Comparison of ENCODE assay signal across 26 mouse cellular contexts in genomic region chr11:96891784-96892527, GRCm38 (mm10). TPM values are rescaled to one million over a fixed set of nuclear protein-coding genes. Genes with fewer than 3 reads are reported as not detected.
DNase-seq lines count a peak whose midpoint lies in the region; ATAC-seq and TF ChIP-seq lines count a peak whose summit lies in the region.
"Had no signal": no experiment of that assay in that cellular context is flagged by ENCODE, and none has a peak within 500 bp of the region (broad histone marks: within the 10 kb centered on the region; RNA-seq: fewer than 3 reads in every experiment).

No protein-coding gene starts in this region.

- ATAC-seq in forebrain, postnatal 0 days = no peak
- ATAC-seq in hindbrain, embryonic 11.5 days (ENCODE audit: low FRiP score) = peak; percentile 22; the same call in 1 of the 2 replicates
- ATAC-seq in hindbrain, embryonic 14.5 days (ENCODE audit: low FRiP score) = no peak
- no peak for ATAC-seq in neural tube, embryonic 15.5 days (ENCODE audit: low FRiP score)
- no peak for ATAC-seq in neural tube, embryonic 11.5 days (ENCODE audit: insufficient read depth, low FRiP score, low TSS enrichment)
- ATAC-seq: forebrain, embryonic 13.5 days; inflammation-experienced regulatory T-cells, adult 6 months had no signal

- TF ChIP-seq CTCF in forebrain, postnatal 0 days (IDR thresholded peaks at IDR 0.05; ENCODE audit: low read depth) = no peak

- H3K9ac ChIP-seq in forebrain, postnatal 0 days = no peak overlapping the region
- H3K9ac ChIP-seq in hindbrain, embryonic 11.5 days (ENCODE audit: low read depth, low read length) = peak overlapping the region; percentile 44; the same call in 1 of the 2 replicates
- no peak overlapping the region for H3K9ac ChIP-seq in hindbrain, embryonic 14.5 days
- no peak overlapping the region for H3K9ac ChIP-seq in neural tube, embryonic 15.5 days (replicated peaks)
- H3K9ac ChIP-seq in neural tube, embryonic 11.5 days (ENCODE audit: low read length) = no peak overlapping the region
- H3K9ac ChIP-seq: forebrain, embryonic 13.5 days; heart, embryonic 12.5 days; neural tube, embryonic 13.5 days had no signal

- 65% methylated on average over 14 of the region's 14 CpGs for WGBS in forebrain, embryonic 10.5 days
- WGBS in forebrain, postnatal 0 days = 65% methylated on average over 14 of the region's 14 CpGs
- WGBS in hindbrain, embryonic 11.5 days = 21% methylated on average over 14 of the region's 14 CpGs
- 27% methylated on average over 14 of the region's 14 CpGs for WGBS in hindbrain, embryonic 14.5 days
- WGBS in neural tube, embryonic 15.5 days = 31% methylated on average over 14 of the region's 14 CpGs
- 14% methylated on average over 14 of the region's 14 CpGs for WGBS in neural tube, embryonic 11.5 days

- no peak for DNase-seq in forebrain, embryonic 10.5 days (ENCODE audit: extremely low spot score, low spot score)
- no peak for DNase-seq in forebrain, postnatal 0 days
- peak; percentile 59 for DNase-seq in hindbrain, embryonic 11.5 days (ENCODE audit: low spot score)
- no peak for DNase-seq in hindbrain, embryonic 14.5 days (ENCODE audit: low spot score)
- DNase-seq in neural tube, embryonic 10.5 days (ENCODE audit: extremely low spot score, low spot score) = peak; percentile 78
- peak; percentile 57 for DNase-seq in neural tube, embryonic 11.5 days (ENCODE audit: low spot score)
- DNase-seq in lung, postnatal 36 days = no peak
- DNase-seq: adrenal gland, postnatal 14 days; cerebellum, adult 2 months; cerebellum, postnatal 25 days; gastrocnemius, adult 2 months; heart, postnatal 10 days; kidney, adult 18-20 months; kidney, postnatal 10 days; lung, adult 18-20 months; lung, postnatal 10 days; thymus, postnatal 25 days had no signal

- no peaks in the 10 kb centered on the region for H3K27me3 ChIP-seq in forebrain, embryonic 10.5 days (ENCODE audit: poor library complexity, severe bottlenecking)
- no peaks in the 10 kb centered on the region for H3K27me3 ChIP-seq in forebrain, postnatal 0 days (ENCODE audit: insufficient read depth, low read length)
- H3K27me3 ChIP-seq in hindbrain, embryonic 11.5 days (ENCODE audit: control insufficient read depth, insufficient read depth, low read length) = no peaks in the 10 kb centered on the region
- no peaks in the 10 kb centered on the region for H3K27me3 ChIP-seq in hindbrain, embryonic 14.5 days (ENCODE audit: control insufficient read depth, insufficient read depth, low read length)
- H3K27me3 ChIP-seq in neural tube, embryonic 15.5 days (replicated peaks) = no peaks in the 10 kb centered on the region
- H3K27me3 ChIP-seq in neural tube, embryonic 11.5 days (ENCODE audit: control insufficient read depth, insufficient read depth, low read length) = no peaks in the 10 kb centered on the region
- H3K27me3 ChIP-seq: forebrain, embryonic 13.5 days; heart, embryonic 12.5 days; neural tube, embryonic 13.5 days had no signal

- H3K4me2 ChIP-seq in forebrain, postnatal 0 days (ENCODE audit: low read depth) = no peak overlapping the region
- no peak overlapping the region for H3K4me2 ChIP-seq in hindbrain, embryonic 11.5 days (replicated peaks; ENCODE audit: low read depth, low read length)
- no peak overlapping the region for H3K4me2 ChIP-seq in hindbrain, embryonic 14.5 days (replicated peaks)
- no peak overlapping the region for H3K4me2 ChIP-seq in neural tube, embryonic 15.5 days
- no peak overlapping the region for H3K4me2 ChIP-seq in neural tube, embryonic 11.5 days (ENCODE audit: low read depth)
- H3K4me2 ChIP-seq: forebrain, embryonic 13.5 days; heart, embryonic 12.5 days; liver, embryonic 11.5 days; neural tube, embryonic 13.5 days had no signal

- H3K9me3 ChIP-seq in forebrain, embryonic 10.5 days = 0 out of 2 replicates have a peak, but pooled peaks cover 6% of the 10 kb centered on the region
- no peaks in the 10 kb centered on the region for H3K9me3 ChIP-seq in forebrain, postnatal 0 days (ENCODE audit: low read length)
- H3K9me3 ChIP-seq in hindbrain, embryonic 11.5 days (ENCODE audit: control insufficient read depth, low read length) = no peaks in the 10 kb centered on the region
- no peaks in the 10 kb centered on the region for H3K9me3 ChIP-seq in hindbrain, embryonic 14.5 days (ENCODE audit: control insufficient read depth, low read length)
- no peaks in the 10 kb centered on the region for H3K9me3 ChIP-seq in neural tube, embryonic 15.5 days (replicated peaks)
- no peaks in the 10 kb centered on the region for H3K9me3 ChIP-seq in neural tube, embryonic 11.5 days (ENCODE audit: control insufficient read depth, low read length)
- H3K9me3 ChIP-seq: heart, embryonic 12.5 days; neural tube, embryonic 13.5 days had no signal

- H3K4me1 ChIP-seq in forebrain, embryonic 10.5 days = peaks cover 43% of the 10 kb centered on the region
- no peaks in the 10 kb centered on the region for H3K4me1 ChIP-seq in forebrain, postnatal 0 days (ENCODE audit: insufficient read depth)
- H3K4me1 ChIP-seq in hindbrain, embryonic 11.5 days (replicated peaks; ENCODE audit: control insufficient read depth, insufficient read depth, low read length) = peaks cover 14% of the 10 kb centered on the region
- H3K4me1 ChIP-seq in hindbrain, embryonic 14.5 days (replicated peaks; ENCODE audit: control insufficient read depth, insufficient read depth, low read length) = peaks cover 18% of the 10 kb centered on the region
- H3K4me1 ChIP-seq in neural tube, embryonic 15.5 days = peaks cover 25% of the 10 kb centered on the region
- peaks cover 36% of the 10 kb centered on the region for H3K4me1 ChIP-seq in neural tube, embryonic 11.5 days (ENCODE audit: control insufficient read depth, insufficient read depth, low read length)
- H3K4me1 ChIP-seq: heart, embryonic 12.5 days had no signal

- peak overlapping the region; percentile 81 for H3K27ac ChIP-seq in forebrain, embryonic 10.5 days
- no peak overlapping the region for H3K27ac ChIP-seq in forebrain, postnatal 0 days (ENCODE audit: low read depth, low read length)
- H3K27ac ChIP-seq in hindbrain, embryonic 11.5 days (ENCODE audit: low read depth, low read length) = peak overlapping the region; percentile 96
- H3K27ac ChIP-seq in hindbrain, embryonic 14.5 days = no peak overlapping the region
- no peak overlapping the region for H3K27ac ChIP-seq in neural tube, embryonic 15.5 days (replicated peaks)
- H3K27ac ChIP-seq in neural tube, embryonic 11.5 days (ENCODE audit: low read depth, low read length) = peak overlapping the region; percentile 85
- H3K27ac ChIP-seq: gastrocnemius, adult 2 months had no signal

- no peaks in the 10 kb centered on the region for H3K36me3 ChIP-seq in forebrain, embryonic 10.5 days (replicated peaks)
- no peaks in the 10 kb centered on the region for H3K36me3 ChIP-seq in forebrain, postnatal 0 days (ENCODE audit: insufficient read depth)
- no peaks in the 10 kb centered on the region for H3K36me3 ChIP-seq in hindbrain, embryonic 11.5 days (ENCODE audit: control insufficient read depth, insufficient read depth, low read length)
- no peaks in the 10 kb centered on the region for H3K36me3 ChIP-seq in hindbrain, embryonic 14.5 days (replicated peaks; ENCODE audit: control insufficient read depth, insufficient read depth)
- H3K36me3 ChIP-seq in neural tube, embryonic 15.5 days = no peaks in the 10 kb centered on the region
- no peaks in the 10 kb centered on the region for H3K36me3 ChIP-seq in neural tube, embryonic 11.5 days (ENCODE audit: control insufficient read depth, insufficient read depth, low read length)
- H3K36me3 ChIP-seq: heart, embryonic 12.5 days; neural tube, embryonic 13.5 days had no signal

- no peak overlapping the region for H3K4me3 ChIP-seq in forebrain, embryonic 10.5 days
- H3K4me3 ChIP-seq in forebrain, postnatal 0 days (ENCODE audit: low read depth, low read length) = no peak overlapping the region
- H3K4me3 ChIP-seq in hindbrain, embryonic 11.5 days (ENCODE audit: low read depth, low read length) = no peak overlapping the region
- no peak overlapping the region for H3K4me3 ChIP-seq in hindbrain, embryonic 14.5 days (replicated peaks; ENCODE audit: low read length)
- H3K4me3 ChIP-seq in neural tube, embryonic 15.5 days (replicated peaks) = no peak overlapping the region
- H3K4me3 ChIP-seq in neural tube, embryonic 11.5 days (ENCODE audit: low read depth, low read length) = no peak overlapping the region
- H3K4me3 ChIP-seq: forebrain, embryonic 13.5 days; gastrocnemius, adult 2 months; heart, embryonic 12.5 days; neural tube, embryonic 13.5 days had no signal

RNA-seq across cellular contexts. Expression of gene Cdk5rap3, which starts 24.3 kb away (rescaled TPM):
- 107 and 111 TPM in 2 replicates for polyA plus RNA-seq in forebrain, embryonic 10.5 days (2016; fragmentation: Nextera tagmentation; extraction: Ambion mirVana)
- 54.9 and 57.7 TPM in 2 replicates for total RNA-seq in forebrain, postnatal 0 days (2014; rRNA removed)
- 86.4 and 88.8 TPM in 2 replicates for polyA plus RNA-seq in forebrain, postnatal 0 days (2015; fragmentation: Nextera tagmentation; extraction: Ambion mirVana)
- polyA plus RNA-seq in hindbrain, embryonic 11.5 days (2014; fragmentation: Nextera tagmentation; extraction: Ambion mirVana) = 95.5 and 98.2 TPM in 2 replicates
- 74.0 and 77.8 TPM in 2 replicates for polyA plus RNA-seq in hindbrain, embryonic 14.5 days (2014; fragmentation: Nextera tagmentation; extraction: Ambion mirVana)
- polyA plus RNA-seq in neural tube, embryonic 15.5 days (2015; fragmentation: Nextera tagmentation; extraction: Ambion mirVana) = 82.4 and 85.7 TPM in 2 replicates
- 92.7 and 93.1 TPM in 2 replicates for polyA plus RNA-seq in neural tube, embryonic 11.5 days (2014; fragmentation: Nextera tagmentation; extraction: Ambion mirVana)

RNA-seq across cellular contexts. Expression of gene Prr15l, which starts 35.9 kb away (rescaled TPM):
- polyA plus RNA-seq in forebrain, embryonic 10.5 days (2016; fragmentation: Nextera tagmentation; extraction: Ambion mirVana) = 0.36 and 0.40 TPM in 2 replicates
- not detected in 2 replicates for total RNA-seq in forebrain, postnatal 0 days (2014; rRNA removed)
- 0.11 TPM in 1 of 2 replicates, not detected in the other for polyA plus RNA-seq in forebrain, postnatal 0 days (2015; fragmentation: Nextera tagmentation; extraction: Ambion mirVana)
- 0.82 and 1.1 TPM in 2 replicates for polyA plus RNA-seq in hindbrain, embryonic 11.5 days (2014; fragmentation: Nextera tagmentation; extraction: Ambion mirVana)
- polyA plus RNA-seq in hindbrain, embryonic 14.5 days (2014; fragmentation: Nextera tagmentation; extraction: Ambion mirVana) = 0.16 TPM in 2 replicates
- polyA plus RNA-seq in neural tube, embryonic 15.5 days (2015; fragmentation: Nextera tagmentation; extraction: Ambion mirVana) = 0.47 and 5.2 TPM in 2 replicates
- 0.57 and 0.78 TPM in 2 replicates for polyA plus RNA-seq in neural tube, embryonic 11.5 days (2014; fragmentation: Nextera tagmentation; extraction: Ambion mirVana)
- total RNA-seq: gastrocnemius, adult 2 months; layer of hippocampus, postnatal 25 days; megakaryocyte progenitor cell, adult 5-6 weeks had no signal
- polyA plus RNA-seq: cerebellum, adult 2 months; frontal cortex, adult 2 months; neural tube, embryonic 13.5 days had no signal

RNA-seq across cellular contexts. Expression of gene Copz2, which starts 42.3 kb away (rescaled TPM):
- polyA plus RNA-seq in forebrain, embryonic 10.5 days (2016; fragmentation: Nextera tagmentation; extraction: Ambion mirVana) = 25.1 and 25.6 TPM in 2 replicates
- 5.8 and 7.1 TPM in 2 replicates for total RNA-seq in forebrain, postnatal 0 days (2014; rRNA removed)
- polyA plus RNA-seq in forebrain, postnatal 0 days (2015; fragmentation: Nextera tagmentation; extraction: Ambion mirVana) = 14.8 and 14.9 TPM in 2 replicates
- polyA plus RNA-seq in hindbrain, embryonic 11.5 days (2014; fragmentation: Nextera tagmentation; extraction: Ambion mirVana) = 49.6 and 62.8 TPM in 2 replicates
- polyA plus RNA-seq in hindbrain, embryonic 14.5 days (2014; fragmentation: Nextera tagmentation; extraction: Ambion mirVana) = 23.1 and 29.7 TPM in 2 replicates
- polyA plus RNA-seq in neural tube, embryonic 15.5 days (2015; fragmentation: Nextera tagmentation; extraction: Ambion mirVana) = 29.2 and 42.0 TPM in 2 replicates
- 44.8 and 46.5 TPM in 2 replicates for polyA plus RNA-seq in neural tube, embryonic 11.5 days (2014; fragmentation: Nextera tagmentation; extraction: Ambion mirVana)
- polyA plus RNA-seq: inflammation-experienced regulatory T-cells, adult 6 months had no signal

RNA-seq across cellular contexts. Expression of gene Pnpo, which starts 51.8 kb away (rescaled TPM):
- 36.8 and 40.7 TPM in 2 replicates for polyA plus RNA-seq in forebrain, embryonic 10.5 days (2016; fragmentation: Nextera tagmentation; extraction: Ambion mirVana)
- total RNA-seq in forebrain, postnatal 0 days (2014; rRNA removed) = 26.2 and 30.3 TPM in 2 replicates
- 28.1 and 33.1 TPM in 2 replicates for polyA plus RNA-seq in forebrain, postnatal 0 days (2015; fragmentation: Nextera tagmentation; extraction: Ambion mirVana)
- polyA plus RNA-seq in hindbrain, embryonic 11.5 days (2014; fragmentation: Nextera tagmentation; extraction: Ambion mirVana) = 26.0 and 29.5 TPM in 2 replicates
- polyA plus RNA-seq in hindbrain, embryonic 14.5 days (2014; fragmentation: Nextera tagmentation; extraction: Ambion mirVana) = 27.5 and 28.9 TPM in 2 replicates
- 30.8 and 35.8 TPM in 2 replicates for polyA plus RNA-seq in neural tube, embryonic 15.5 days (2015; fragmentation: Nextera tagmentation; extraction: Ambion mirVana)
- 24.0 and 26.2 TPM in 2 replicates for polyA plus RNA-seq in neural tube, embryonic 11.5 days (2014; fragmentation: Nextera tagmentation; extraction: Ambion mirVana)

Comparison
In these comparisons a context has a peak if more than half of its experiments do, and no peak if none do; other contexts are left out.
1. DNase-seq: peak in hindbrain, embryonic 11.5 days (single experiment), neural tube, embryonic 10.5 days (single experiment) and neural tube, embryonic 11.5 days (single experiment); none in forebrain, embryonic 10.5 days (single experiment), forebrain, postnatal 0 days (single experiment), hindbrain, embryonic 14.5 days (single experiment) and lung, postnatal 36 days (single experiment).
2. H3K27ac ChIP-seq: peak in forebrain, embryonic 10.5 days (single experiment), hindbrain, embryonic 11.5 days (single experiment) and neural tube, embryonic 11.5 days (single experiment); none in forebrain, postnatal 0 days (single experiment), hindbrain, embryonic 14.5 days (single experiment) and neural tube, embryonic 15.5 days (single experiment).